Mouse (Mus musculus): ENCODE data around the gene Pi4k2a.
"Not testable (repeated sequence)": the region's sequence is repeated elsewhere in the genome, so short reads cannot be mapped to it uniquely, and the experiment has no call there.

Gene Pi4k2a

DNA sequence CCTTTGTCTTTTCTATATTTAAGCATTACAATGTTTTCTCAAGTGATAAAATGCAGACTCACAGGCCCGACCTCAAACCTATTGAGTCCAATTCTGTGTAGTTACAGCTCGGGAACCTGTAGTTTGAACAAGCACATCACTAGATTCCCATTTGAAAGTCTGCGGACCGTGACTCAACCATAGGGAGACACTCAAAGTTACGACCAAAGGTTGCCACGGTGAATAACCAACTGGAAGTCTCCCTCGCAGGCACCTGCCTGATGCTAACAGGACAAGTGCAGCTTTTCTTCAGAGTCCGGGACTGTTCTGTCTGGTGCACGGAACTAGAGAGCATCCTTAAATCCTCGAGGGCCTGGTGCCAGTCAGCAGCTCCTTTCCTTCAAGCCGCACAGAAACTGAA is 9.8 kb upstream of the Pi4k2a start:
- no peak for DNase-seq (ENCODE audit: low read depth, low spot score)

DNA sequence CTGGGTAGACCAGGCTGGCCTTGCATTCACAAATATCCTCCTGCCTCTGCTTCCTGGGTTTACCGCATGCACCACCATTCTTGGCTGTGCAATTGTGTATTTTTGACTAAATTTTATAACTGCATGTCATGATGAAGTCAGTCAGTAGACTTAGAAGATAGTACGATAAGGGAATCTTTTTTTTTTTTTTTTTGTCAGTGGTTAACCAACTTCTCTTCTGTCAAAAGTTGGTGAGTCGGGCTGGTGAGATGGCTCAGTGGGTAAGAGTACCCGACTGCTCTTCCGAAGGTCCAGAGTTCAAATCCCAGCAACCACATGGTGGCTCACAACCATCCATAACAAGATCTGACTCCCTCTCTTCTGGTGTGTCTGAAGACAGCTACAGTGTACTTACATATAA is 8.7 kb upstream of the Pi4k2a start:
- not testable (repeated sequence) for DNase-seq (ENCODE audit: low read depth, low spot score)

DNA sequence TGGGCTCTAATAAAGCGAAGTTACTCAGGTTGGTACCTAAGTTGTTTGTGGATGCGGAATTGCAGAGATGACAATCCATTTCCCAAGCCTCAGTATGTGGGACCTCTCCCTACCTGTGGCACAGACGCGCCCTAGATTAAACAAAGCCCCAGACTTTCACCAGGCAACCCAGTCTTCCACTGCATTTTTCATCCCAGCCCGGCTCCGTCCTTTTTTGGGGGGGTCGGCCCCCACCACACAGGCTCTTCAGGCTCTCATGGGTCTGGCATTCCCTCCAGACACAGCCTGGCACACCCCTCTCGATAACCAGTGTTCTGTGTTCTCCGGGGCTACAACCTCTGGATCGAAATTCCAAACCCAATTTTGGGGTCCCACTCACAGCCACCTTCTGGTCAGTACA is 4.6 kb upstream of the Pi4k2a start:
- DNase-seq (ENCODE audit: low read depth, low spot score) = no peak

DNA sequence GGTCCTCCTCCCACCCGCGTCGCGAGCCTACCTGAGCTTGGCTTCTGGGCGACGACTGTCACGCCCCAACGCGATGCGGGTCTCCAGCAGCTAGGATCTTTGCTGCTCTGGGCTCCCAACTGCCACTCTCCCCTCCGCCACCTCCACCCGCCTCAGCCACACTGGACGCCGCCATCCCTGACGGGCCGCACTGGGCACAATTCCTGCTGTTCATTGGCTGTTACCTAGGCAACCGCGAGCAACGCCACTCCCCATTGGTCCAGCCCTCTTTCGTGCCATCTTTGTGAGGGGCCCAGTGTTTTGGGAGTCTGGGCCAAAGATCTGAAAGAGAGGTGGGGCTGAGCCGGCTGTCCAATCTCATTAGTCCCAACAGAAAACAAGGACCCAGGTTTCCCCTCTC is 4.1 kb upstream of the Pi4k2a start, which contains the start of gene Morn4:
Gene Morn4, minus strand, starts transcription at position 192 of the 400 bp plus-strand sequence.
- DNase-seq (ENCODE audit: low read depth, low spot score) = peak; percentile 71

DNA sequence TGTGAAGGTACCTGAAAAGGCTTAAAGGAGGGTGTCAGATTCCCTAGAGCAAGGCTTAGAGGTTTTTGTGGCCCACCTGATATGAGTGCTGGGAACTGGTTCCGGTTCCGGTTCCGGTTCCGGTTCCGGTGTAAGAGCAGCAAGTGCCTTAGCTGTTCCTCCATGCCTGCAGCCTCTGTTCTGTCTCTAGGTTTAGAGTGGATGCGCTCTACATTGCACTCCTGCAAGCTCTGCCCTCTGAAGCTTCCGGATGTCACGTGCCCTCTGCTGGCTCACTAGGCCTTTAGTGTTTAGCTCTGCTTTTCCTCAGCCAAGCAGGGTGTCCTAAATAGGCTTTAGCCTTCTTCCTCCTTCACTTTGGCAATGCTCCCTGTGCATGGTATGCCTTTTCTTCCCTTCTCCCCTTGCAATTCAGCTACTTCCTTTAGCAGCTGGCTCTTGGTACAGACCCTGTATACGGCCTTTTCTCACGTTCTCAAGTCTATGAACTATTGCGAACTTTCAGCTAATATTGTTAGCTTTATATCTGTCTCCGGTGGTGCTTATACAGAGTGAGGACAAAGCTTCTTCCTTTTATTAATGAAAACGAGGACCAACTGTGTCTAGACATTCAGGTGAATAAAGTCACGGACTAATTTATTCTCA is 1.0 kb upstream of the Pi4k2a start:
- peak; percentile 86 for DNase-seq (ENCODE audit: low read depth, low spot score)

DNA sequence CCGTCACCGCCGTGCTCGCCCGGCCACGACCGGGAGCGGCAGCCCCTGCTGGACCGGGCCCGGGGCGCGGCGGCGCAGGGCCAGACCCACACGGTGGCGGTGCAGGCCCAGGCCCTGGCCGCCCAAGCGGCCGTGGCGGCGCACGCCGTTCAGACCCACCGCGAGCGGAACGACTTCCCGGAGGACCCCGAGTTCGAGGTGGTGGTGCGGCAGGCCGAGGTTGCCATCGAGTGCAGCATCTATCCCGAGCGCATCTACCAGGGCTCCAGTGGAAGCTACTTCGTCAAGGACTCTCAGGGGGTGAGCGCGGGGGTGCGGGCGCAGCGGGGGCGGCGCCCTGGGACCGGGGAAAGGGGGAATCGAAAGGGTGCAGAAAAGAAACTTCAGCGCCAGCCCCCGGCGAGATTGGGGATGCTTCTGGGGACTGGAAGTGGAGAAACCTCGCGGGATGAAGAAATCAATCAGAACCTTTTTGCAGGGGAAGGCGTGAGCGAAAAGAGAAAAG is 419 bp downstream of the Pi4k2a start:
- DNase-seq (ENCODE audit: low read depth, low spot score) = peak; percentile 65

DNA sequence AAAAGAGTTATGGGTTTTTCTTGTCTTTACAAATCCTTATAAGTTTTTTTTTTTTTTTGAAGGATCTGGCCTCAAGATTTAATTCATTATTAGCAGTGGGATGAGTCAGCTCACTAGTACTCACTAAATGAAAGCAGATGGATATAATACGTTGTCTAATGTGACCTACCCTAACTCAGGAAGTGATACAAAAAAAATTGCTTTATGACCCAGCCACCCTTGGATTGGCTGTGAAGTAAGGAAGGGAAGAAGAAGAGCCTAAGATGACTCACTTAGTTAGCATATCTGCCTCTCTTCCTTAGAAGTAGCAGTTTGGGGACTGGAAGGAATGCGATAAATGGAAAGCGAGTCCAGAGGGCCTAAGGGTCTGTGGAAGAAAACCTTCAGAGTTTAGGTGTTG is 9.1 kb downstream of the Pi4k2a start:
- no peak for DNase-seq (ENCODE audit: low read depth, low spot score)

DNA sequence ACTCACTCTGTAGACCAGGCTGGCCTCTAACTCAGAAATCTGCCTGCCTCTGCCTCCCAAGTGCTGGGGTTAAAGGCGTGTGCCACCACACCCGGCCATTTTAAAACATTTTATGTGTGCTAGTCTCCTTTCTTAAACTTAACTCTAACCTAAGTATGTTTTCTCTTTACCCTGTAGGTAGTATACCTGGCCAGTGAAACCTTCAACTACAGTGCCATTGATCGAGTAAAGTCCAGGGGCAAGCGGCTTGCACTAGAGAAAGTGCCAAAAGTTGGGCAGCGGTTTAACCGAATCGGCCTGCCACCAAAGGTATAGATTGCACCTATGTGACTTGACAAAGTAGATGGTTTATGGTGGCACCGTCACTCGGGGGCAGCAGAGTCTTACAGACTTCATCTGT is 14.4 kb downstream of the Pi4k2a start:
- DNase-seq (ENCODE audit: low read depth, low spot score) = peak; percentile 17

DNA sequence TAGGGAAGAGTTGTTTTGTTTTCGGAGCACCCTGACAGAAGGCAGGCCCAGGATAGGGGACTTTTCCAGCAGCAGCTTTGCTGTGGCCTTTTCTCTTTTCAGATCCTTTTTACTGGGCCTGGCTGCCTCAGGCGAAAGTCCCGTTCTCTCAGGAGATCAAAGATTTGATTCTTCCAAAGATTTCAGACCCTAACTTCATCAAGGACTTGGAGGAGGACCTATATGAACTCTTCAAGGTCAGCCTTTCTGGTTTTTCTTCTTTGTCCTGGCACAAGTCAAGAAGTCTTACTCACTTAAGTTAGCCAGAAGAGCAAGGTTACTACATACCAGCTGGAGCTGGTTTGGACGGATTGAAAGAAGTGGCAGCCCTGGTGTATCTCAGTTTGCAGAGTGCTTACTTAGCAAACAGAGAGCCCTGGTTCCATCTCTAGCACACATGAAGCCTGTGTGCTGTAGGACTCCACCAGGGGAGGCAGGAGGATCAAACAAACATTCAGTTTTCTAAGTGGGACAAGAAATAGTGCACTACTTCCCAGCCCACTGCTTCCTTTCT is 25.6 kb downstream of the Pi4k2a start:
- DNase-seq (ENCODE audit: low read depth, low spot score) = no peak

DNA sequence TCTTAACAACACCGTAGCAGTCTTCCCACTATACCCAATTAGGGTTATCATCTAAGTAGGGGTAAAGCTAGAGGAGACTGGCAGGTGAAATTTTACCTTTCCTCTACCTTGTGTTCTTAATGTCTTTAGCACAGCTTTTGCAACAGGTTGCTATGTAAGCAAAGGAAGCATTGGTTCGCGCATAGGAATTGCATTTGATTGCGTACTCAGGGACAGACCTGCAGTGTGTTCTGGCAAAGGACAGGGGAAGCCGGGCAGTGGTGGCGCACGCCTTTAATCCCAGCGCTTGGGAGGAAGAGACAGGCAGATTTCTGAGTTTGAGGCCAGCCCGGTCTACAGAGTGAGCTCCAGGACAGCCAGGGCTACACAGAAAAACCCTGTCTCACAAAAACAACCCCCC is 27.9 kb downstream of the Pi4k2a start:
- no peak for DNase-seq (ENCODE audit: low read depth, low spot score)

DNA sequence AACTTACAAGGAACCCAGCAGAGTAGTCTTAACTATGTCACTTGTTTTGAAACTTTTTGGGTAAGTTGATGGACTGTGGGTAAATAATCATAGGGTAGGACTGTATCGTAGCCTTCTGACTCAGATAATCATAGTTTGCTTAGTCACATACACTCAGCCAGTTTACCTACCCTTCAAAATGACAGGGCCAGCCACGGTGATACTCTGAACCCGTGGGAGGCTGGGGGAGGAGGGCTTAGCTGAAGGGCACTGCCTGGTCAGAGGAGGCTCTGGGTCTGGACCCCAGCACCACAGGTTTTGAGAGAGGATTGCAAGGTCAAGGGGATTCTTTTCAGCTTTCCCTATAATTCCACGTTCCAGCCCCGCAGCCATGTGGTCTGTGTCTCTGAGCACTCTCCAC is 28.3 kb downstream of the Pi4k2a start:
- DNase-seq (ENCODE audit: low read depth, low spot score) = no peak

DNA sequence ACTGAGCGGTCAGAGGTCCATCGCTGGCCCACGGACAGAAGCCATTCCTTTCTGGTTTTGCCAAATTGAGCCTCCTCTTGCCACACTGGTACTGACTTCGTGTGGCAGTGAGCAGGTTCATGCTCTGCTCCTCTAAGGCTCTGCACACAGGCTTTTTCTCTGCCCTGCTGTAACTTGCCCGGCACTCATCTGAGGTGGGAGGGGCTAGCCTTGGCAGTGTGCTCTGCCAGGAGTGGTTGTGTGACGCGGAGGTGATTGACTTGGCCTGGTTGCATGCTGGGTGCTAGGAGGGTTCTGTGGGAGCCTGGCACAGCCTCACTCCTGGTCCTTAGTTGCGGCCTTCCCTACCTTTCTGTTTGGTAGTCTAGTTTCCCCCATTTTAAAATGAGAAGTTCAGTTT is 30.2 kb downstream of the Pi4k2a start:
- no peak for DNase-seq (ENCODE audit: low read depth, low spot score)

DNA sequence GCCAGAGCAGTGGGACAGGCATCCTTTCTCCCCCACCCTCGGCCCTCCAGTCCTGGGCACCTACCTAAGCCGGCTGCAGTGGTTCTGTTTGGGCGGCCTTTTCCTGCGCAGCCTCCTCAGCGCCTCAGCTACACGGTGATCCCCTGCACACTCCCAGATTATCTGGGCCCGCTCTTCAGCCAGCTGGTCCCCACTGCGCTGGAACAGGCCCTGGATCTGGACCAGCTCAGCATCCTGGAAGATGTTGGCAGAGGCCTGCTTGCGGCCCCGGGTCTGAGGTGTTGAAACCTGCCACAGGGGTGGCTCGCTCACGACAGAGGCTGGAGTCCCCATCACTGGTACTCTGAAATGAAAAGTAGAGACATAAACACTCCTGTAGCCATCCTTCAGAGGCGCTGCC is 34.4 kb downstream of the Pi4k2a start:
- no peak for DNase-seq (ENCODE audit: low read depth, low spot score)

DNA sequence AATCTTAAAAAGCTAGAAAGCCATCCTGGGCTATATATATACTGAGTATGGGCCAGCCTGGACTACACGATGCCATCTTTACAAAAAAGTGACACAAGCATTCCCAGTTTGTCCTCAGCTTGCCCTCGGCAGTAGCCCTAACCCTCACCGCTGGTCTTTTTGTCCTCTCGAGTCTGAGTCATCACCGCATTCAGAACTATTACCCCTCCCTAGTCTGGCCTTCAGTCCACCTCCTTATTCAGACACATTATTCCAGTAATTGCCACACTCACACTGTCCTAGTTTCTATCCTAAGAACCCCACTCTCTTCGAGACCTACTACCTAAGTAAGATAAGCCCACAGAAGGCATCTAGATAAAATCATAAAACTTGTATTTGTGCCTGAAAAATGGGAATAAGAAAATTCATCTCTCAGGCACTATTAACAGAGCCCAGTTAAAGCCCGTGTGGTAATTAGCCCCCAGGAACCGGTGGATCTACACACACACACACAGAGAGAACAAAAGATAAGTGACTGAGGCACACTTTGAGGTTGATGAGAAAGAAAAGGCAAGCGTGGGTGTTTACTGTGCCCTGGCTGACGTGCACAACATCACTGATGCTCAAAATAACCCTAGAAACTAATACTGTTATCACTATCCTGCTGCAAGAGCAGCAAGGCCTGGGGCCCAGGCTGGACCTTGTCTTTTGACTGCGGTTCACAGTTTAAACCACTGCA is 35.4 kb downstream of the Pi4k2a start:
- DNase-seq (ENCODE audit: low read depth, low spot score) = no peak

DNA sequence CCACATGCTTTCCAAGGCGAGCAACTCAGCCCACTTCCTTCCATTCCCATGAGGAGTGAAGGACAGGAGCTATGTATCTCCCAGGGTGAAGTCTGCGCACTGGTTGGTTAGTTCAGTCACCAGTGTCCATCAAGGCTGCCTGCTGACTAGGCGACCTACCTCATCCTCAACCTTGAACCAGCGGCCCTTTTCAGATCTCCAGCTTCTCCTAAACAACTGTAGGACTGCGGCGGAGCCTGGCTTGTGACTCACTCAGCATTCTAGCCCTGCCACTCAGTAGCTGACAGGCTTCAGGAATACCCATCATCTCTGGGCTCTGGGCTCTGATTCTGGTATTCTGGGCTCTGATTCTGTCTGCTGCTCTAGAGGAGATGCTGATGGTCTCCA is 35.9 kb downstream of the Pi4k2a start:
- DNase-seq (ENCODE audit: low read depth, low spot score) = no peak

DNA sequence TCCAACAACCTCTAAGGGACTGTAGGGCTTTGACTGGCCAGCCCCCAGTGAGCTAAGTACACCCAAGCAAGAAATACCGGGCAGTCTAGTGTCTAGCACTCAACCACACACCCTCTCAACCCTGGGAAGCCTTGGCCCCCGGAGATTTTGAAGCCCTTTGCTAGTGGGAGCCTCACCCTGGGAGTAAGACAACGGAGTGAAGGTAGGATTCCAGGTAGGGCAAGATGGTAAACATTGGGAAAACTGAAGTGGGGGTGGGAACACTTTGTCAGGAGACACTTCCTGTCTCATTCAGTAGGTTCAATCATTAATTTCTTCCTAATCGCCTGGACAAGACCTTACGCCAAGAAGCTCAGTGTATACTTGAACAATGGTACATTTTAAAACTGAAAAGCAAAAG is 36.8 kb downstream of the Pi4k2a start:
- no peak for DNase-seq (ENCODE audit: low read depth, low spot score)

DNA sequence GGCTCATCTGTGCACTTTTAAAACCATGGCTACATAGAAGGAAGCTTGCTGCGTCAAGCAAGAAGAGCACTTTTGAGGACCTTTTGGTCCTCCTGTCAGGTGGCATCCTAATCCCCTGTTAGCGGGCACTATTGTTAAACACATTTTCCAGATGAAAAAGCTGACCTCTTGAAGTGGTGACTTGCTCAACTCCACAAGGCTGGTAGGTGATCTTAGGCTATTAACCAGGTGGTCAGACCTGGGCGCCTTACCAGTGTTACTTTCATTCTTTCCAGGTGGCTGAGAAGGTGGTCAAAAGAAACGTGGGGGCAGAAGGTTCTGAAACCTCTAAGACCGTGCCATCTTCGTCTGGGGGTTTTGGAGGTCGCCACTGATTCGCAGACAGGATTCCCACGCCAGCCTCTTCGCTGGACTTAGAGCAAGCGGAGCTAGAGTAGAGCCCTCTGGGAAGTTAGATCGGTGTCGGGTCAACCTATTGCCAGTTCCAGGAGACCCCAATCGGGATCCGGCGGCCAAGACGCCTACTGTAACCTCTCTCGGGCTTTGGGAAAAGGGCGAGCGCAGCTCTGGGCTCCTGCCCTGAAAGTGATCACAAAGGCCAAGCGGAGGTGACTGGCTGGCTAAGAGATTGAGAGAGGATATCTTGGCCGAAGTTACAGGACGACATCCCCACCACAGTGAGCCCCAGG is 37.9 kb downstream of the Pi4k2a start:
- DNase-seq (ENCODE audit: low read depth, low spot score) = peak; percentile 29

DNA sequence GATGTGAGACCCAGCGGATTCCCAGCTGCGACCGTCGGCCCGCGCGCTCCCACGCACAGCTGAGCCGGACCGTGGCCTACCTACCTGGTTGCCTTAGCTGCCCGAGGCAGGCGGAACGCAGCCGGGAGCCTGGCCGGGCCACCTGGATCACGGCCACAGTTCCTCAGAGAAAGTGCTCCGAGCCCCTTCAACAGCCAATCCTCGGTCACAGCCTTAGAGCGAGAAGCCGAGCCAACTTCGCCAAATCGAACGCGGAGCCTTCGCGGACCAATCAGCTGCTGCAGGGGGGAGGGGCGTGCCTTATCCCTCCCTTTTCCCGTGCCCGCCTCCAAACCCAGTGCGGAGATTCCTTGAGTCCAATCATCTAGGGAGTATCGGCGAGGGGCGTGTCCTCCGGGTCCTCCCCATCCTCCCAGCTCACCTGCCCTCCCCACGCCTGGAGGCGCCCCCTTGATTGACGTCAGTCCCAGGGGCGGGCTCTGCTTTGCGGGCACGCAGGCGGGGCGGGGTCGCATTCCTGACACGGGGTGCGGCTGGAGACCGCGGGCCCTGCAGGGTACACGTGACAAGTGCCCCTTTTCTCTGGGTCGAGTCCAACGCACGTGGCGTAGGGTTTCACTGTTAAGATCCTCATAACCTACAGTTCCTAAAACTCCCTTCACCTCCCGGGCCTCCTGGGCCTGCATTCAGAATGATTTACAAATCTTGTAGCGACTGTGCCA is 38.7 kb downstream of the Pi4k2a start, which contains the start of gene Avpi1:
Gene Avpi1, minus strand, starts transcription at position 273 of the 722 bp plus-strand sequence.
- DNase-seq (ENCODE audit: low read depth, low spot score) = peak; percentile 95

DNA sequence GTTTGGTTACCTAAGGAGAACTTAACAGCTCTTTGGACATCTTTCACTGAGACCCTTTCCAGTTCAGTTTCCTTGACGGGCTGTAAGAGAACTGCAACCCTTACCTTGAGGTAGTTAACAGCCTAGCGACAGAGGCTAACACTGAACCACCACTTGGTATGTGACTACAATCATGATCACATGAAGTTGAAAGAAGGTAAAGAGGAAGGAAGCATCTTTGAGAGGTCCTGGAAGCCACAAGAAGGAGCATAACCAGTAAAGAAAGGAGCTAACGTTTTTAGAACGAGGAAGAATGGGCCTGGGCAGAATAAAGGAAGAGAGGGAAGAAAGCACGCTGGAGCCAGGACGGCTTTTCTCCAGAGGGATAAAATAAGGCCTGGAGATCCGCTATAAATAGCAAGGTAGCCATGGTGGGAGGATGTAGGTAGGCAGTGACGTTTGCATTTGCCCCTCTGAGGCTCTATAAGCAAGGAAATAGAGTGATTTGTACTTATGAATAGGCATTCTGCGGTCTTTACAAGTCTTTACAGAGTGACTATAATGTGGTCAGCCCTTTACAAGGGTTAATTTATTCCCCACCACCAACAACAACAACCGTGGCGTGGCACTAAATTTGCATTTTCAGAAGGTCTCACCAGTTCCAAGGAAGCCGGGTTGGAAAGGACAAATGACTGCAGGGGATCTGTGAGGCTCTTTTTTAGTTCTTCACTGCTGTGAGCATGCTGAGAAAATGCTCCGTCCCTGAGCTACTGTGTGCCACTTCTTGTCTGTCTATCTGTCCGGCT is 39.4 kb downstream of the Pi4k2a start:
- DNase-seq (ENCODE audit: low read depth, low spot score) = peak; percentile 39

DNA sequence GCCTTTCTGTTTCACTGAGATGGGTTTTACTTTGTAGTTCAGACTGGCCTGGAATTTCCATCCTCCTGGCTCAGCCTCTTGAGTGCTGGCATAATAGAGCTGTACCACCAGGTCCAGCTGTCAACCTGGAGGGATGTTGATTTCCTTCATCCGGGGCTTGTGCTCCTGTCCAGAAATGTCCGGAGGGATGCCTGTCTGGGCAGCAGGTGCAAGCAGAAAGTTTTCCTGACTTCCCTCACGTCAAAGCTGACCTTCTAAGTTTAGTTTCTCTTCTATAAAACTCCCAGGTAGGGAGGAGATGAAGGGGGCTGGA is 40.0 kb downstream of the Pi4k2a start:
- DNase-seq (ENCODE audit: low read depth, low spot score) = no peak

DNA sequence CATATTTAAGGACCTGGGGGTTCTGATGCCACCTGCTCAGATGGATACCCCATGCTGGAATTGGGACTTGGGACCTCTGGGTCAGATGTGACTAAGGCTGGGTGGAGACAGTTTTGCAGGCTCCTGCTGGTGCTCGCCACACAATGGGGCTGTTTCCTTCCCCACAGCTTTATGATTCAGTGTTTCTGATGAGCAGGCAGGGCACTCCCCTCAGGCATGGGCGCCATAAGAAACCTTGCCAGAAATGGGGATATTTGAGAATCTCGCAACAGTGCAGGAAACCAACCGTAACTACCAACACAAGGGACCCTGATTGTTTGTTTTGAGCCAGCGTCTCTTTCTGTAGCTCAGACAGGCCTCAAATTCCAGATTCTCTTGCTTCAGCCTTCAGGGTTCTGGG is 40.8 kb downstream of the Pi4k2a start:
- DNase-seq (ENCODE audit: low read depth, low spot score) = no peak

Measured in CD4-positive, CD25-positive, alpha-beta regulatory T cell, adult 2 months (primary cell).